Mouse (Mus musculus) spleen, adult 2 months (tissue): ENCODE results near the gene P2ry2.

Experiments
- CTCF ChIP-seq: fragments of 200-500 bp; IDR thresholded peaks from 2 replicates; pipeline ENCODE4 v1.5.1; 2011; ENCODE audit warnings: mild to moderate bottlenecking, inconsistent platforms; ENCODE audit not compliant: insufficient read depth, insufficient read length, insufficient replicate concordance; ENCODE audit errors: extremely low read depth
- POLR2A ChIP-seq: fragments of 200-500 bp; IDR thresholded peaks from 2 replicates; pipeline ENCODE4 v1.6.1; 2011; ENCODE audit warnings: low read depth, low read length, inconsistent platforms

- TF ChIP-seq POLR2A, result no peak
- no peak for TF ChIP-seq CTCF
Observed at GRCm38 (mm10) chr7:101060476-101060875, 47.8 kb upstream of the P2ry2 start.
